Mouse (Mus musculus): Measurements from ENCODE around the gene Lpin2.

The Lpin2 gene

GRCm38 (mm10) chr17:71195633-71196391 is 13.5 kb downstream of the Lpin2 start:
- in situ Hi-C loops (cut with MboI; ENCODE audit: unreplicated experiment in 2 of 2) = loop anchor here (5.0 to 25.0 kb wide), 4 partner anchors 109 to 1784 kb away; partner anchors contain the start of gene Tgif1 (in 1 of the 2)

DNA sequence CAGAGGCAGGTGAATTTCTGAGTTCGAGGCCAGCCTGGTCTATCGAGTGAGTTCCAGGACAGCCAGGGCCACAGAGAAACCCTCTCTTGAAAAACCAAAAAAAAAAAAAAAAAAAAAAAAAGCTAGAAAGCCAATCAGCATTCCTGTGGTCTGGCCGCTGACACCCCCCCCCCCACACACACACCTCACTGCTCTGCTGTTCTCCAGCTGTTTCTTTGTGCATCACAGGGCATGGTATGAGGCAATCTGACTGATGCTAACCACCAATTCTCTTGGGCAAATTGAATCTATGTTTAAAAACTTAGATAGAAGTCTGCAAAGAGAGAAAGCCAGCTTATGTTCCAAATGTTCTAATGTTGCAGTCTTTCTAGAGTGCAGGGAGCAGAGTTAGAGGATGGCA is 14.1 kb downstream of the Lpin2 start:
- in situ Hi-C loops (cut with MboI; ENCODE audit: unreplicated experiment in 2 of 2) = loop anchor here (5.0 to 25.0 kb wide), 4 partner anchors 109 to 1784 kb away; partner anchors contain the start of gene Tgif1 (in 1 of the 2)

- in situ Hi-C loops (cut with MboI; ENCODE audit: unreplicated experiment in 2 of 2) = loop anchor here (5.0 to 25.0 kb wide), 4 partner anchors 112 to 1787 kb away; partner anchors contain the start of gene Tgif1 (in 1 of the 2)
These were observed 17.0 kb downstream of the Lpin2 start for GRCm38 (mm10) chr17:71199346-71199745.

DNA sequence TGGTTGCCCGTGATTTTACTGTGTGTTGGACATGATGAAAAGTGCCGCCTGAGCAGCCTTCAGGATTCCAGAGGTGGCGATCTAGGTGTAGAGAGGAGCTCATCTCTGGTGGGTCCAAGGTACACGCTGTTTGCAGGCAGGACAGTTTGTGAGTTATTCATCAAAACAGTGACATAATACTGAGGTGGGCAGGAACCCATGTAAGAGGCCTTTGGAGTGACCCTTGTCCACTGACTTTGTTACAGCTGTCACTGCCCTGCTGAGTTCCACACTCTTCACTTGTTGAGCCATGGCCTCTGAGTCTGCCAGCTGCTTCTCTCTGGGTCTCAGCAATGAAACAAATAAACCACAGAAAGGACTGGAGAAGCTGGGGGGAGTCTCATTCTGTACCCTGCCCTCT is 19.8 kb downstream of the Lpin2 start:
- in situ Hi-C loops (cut with MboI; ENCODE audit: unreplicated experiment in 2 of 2) = no loop called here

DNA sequence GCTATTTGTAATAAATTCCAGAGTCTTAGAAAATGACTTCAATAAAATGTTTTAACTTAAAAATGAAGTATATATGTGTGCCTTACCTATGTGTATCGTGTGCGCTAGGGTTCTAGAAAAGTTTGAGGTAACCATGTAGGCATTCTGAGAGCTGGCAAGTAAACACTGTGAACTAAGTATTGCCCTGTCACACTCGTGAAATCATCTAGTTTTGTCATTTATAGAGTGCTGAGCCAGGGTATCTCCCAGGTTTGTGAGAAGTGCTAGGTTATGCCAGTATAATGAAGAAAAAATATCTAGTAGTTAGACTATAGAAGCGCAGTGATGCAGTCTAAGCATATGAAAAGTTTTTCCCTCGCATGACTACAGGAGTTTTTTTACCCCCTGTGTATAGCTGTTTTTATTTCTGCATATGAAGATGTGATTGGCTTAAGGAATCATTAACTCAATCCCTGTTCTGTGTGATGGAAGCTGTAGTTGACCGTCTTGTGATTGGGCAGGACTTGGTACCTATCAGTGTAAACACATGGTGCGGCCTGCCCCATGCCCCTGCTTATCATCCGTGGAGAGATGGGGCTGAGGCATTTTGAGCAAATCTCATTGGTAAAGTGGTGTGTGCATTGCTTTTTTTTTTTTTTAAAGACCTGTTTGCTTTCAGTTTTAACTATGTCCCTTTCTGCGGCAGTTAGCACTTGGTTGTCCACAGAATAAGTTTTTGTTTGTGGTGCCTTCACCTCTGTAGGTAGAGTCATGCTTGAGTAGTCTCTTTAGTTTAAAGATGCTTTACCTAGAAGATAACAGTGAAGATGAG is 21.8 kb downstream of the Lpin2 start:
- in situ Hi-C loops (cut with MboI; ENCODE audit: unreplicated experiment in 2 of 2) = no loop called here

DNA sequence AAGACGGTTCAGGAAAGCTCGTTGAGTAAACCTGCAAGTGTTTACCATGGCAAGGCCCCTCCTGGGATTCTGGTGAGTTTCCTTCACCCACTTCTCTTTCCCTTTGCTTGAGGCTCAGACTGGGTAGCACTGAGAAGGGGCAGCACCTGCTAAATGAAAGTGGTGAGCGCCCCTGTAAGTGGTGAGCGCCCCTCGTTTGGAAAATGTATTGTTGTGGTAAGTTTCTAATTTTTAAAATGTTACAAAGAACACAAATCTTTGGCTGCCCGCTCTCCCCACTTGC is 22.4 kb downstream of the Lpin2 start:
- in situ Hi-C loops (cut with MboI; ENCODE audit: unreplicated experiment in 2 of 2) = no loop called here

- in situ Hi-C loops (cut with MboI; ENCODE audit: unreplicated experiment in 2 of 2) = no loop called here
These were observed 24.0 kb downstream of the Lpin2 start for GRCm38 (mm10) chr17:71206136-71206893.

- in situ Hi-C loops (cut with MboI; ENCODE audit: unreplicated experiment in 2 of 2) = no loop called here
These were observed 24.9 kb downstream of the Lpin2 start for GRCm38 (mm10) chr17:71207268-71207667.

DNA sequence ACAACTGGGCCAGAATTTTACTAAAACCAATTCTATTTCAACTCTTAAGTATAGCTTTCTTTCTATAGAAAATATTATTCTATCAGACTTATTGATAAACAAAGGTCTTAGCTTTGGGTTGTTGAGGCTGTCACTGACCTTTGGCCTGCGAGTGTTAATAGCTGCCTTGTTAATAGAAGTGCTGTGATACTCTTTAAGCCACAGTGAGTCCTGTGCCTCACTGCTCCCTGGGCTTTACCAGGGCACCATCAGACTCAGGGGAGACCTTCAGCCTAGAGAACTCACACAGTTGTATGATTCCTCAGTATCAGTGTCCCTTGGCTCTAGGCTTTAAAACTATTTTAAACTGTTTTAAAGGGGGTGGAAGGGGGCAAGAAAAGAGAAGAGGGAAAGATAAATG is 26.0 kb downstream of the Lpin2 start:
- in situ Hi-C loops (cut with MboI; ENCODE audit: unreplicated experiment in 2 of 2) = no loop called here

DNA sequence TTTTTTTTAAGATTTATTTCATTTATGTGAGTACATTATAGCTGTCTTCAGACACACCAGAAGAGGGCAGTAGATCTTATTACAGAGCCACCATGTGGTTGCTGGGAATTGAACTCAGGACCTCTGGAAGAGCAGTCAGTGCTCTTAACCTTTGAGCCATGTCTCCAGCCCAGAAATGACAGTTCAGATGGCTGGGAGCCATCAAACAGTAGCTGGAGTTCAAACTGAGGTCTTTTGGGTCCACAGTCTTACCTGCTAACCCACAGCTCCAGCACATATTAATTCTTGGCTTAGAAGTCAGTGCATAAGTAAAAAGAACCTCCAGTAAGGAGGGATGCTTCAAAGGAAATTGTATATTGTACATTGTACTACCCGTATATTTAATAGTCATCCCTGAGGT is 26.6 kb downstream of the Lpin2 start:
- in situ Hi-C loops (cut with MboI; ENCODE audit: unreplicated experiment in 2 of 2) = no loop called here

DNA sequence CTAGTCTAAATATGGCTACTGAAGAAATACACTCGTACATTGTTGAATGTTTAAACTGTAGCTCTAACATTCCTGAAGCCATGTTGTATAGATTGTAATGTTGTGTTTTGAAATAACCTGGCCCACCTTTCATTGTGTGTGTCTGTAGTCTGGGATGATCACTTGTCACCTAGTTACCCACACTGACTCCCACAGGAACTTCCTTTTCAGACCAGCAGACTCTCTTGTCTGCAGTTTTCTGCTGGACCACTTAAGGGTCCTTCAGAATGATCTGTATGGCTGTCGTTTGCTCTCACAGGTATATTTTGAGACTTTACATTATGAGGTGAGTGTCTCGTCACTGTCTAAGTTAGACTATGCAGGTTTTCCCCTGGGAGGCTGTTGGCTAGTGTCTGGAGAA is 27.6 kb downstream of the Lpin2 start:
- in situ Hi-C loops (cut with MboI; ENCODE audit: unreplicated experiment in 2 of 2) = loop anchor here in 1 of 2 experiments (10.0 kb wide), 1 partner anchor 225 kb away; no protein-coding TSS in a partner anchor

GRCm38 (mm10) chr17:71211962-71212646 is 29.7 kb downstream of the Lpin2 start:
- in situ Hi-C loops (cut with MboI; ENCODE audit: unreplicated experiment in 2 of 2) = loop anchor here in 1 of 2 experiments (10.0 kb wide), 1 partner anchor 227 kb away; no protein-coding TSS in a partner anchor

GRCm38 (mm10) chr17:71213666-71214065 is 31.3 kb downstream of the Lpin2 start:
- in situ Hi-C loops (cut with MboI; ENCODE audit: unreplicated experiment in 2 of 2) = loop anchor here in 1 of 2 experiments (10.0 kb wide), 1 partner anchor 229 kb away; no protein-coding TSS in a partner anchor

DNA sequence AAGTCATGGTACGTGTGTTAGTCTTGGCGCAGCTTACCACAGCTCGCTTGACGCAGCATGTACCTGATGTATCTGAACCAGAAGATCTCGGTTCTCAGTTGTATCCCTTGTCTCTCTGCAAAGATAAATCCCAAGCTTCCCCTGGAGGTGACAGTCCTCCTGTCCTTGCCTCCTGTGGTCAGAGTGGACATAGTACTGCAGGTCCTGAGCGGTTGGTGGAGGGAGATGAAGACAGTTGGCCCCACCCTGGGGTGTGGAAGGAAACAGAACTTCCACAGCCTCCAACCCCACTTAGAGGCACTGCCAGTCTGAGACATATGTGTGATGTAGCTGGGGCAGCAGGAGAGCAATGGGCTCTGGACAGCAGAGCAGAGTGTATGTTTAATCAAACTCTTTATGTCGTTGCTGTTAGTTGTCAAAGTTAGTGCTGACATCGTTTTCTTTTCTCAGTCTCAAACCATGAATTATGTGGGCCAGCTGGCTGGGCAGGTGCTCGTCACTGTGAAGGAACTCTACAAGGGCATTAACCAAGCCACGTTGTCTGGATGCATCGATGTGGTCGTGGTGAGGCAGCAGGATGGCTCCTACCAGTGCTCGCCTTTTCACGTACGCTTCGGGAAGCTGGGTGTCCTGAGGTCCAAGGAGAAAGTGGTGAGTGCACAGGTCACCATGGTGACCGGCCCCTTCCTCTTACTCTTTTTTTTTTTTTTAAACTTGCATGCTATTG is 32.3 kb downstream of the Lpin2 start:
- in situ Hi-C loops (cut with MboI; ENCODE audit: unreplicated experiment in 2 of 2) = loop anchor here in 1 of 2 experiments (10.0 kb wide), 1 partner anchor 230 kb away; no protein-coding TSS in a partner anchor

- in situ Hi-C loops (cut with MboI; ENCODE audit: unreplicated experiment in 2 of 2) = loop anchor here in 1 of 2 experiments (10.0 kb wide), 1 partner anchor 231 kb away; no protein-coding TSS in a partner anchor
These were observed 33.0 kb downstream of the Lpin2 start for GRCm38 (mm10) chr17:71215241-71215839.

DNA sequence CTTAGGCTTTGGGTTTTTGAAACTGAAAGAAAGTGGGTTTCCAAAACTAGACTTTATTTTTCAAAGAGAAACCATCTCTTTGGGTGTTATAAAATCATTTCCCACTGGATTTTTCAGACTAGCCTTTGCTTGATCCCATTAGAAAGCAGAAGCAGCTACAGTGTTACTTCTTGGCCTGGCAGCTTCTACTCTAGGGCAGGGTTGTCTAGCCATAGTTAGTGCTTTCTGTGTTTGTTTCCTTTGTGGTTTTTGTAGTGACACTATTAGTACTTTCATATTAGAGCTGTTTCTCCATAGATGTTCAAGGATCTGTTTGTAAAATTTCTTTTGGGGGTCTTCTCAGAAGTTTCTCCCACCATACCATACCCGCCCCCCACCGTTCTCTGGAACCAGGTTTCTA is 33.9 kb downstream of the Lpin2 start:
- in situ Hi-C loops (cut with MboI; ENCODE audit: unreplicated experiment in 2 of 2) = loop anchor here in 1 of 2 experiments (10.0 kb wide), 1 partner anchor 231 kb away; no protein-coding TSS in a partner anchor

GRCm38 (mm10) chr17:71217111-71217685 is 34.8 kb downstream of the Lpin2 start:
- in situ Hi-C loops (cut with MboI; ENCODE audit: unreplicated experiment in 2 of 2) = loop anchor here in 1 of 2 experiments (10.0 kb wide), 1 partner anchor 232 kb away; no protein-coding TSS in a partner anchor

- in situ Hi-C loops (cut with MboI; ENCODE audit: unreplicated experiment in 2 of 2) = loop anchor here in 1 of 2 experiments (5.0 kb wide), 1 partner anchor 34 kb away; no protein-coding TSS in a partner anchor
These were observed 39.0 kb downstream of the Lpin2 start for GRCm38 (mm10) chr17:71221383-71221782.

Measured in v-Abl transformed pro-B cells (cell line).